Mouse (Mus musculus) cerebellum, adult 11-12 months (tissue): ENCODE measurements at regions not wholly inside any gene's neighbourhood (a gene's known extent, or its start where the extent isn't known, plus 50 kb on each side); places are given as distances from the start of the nearest gene placed in this dataset.

Experiments used
- DNase-seq: peaks from one replicate; pipeline ENCODE4 v3.0.0; 2022

DNA sequence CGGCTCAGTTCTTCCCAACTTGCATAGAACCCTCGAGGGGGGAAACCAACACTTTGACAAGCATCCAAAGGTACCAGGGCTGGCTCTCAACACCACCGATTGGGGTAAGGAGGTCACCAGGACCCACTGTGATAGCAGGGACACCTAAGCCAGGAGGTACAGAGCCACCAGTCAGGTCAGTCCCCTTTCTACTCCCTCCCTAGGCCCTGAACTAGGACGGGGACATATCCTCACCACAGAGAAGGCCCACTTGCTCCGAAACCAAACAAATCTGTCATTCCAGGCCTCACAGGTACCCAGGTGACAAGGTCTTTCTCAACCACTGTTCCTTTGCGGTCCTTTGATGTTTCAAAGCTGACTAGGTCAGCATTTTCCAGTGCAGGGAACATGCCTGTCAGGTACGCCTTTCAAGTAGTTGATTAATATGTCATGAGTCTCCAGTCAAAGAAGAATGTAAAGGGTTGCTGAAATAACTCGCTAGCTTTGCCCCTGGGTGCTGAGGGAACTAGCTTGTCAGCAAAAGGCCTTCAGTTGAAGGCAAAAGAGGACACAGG is 95.4 kb downstream of the Zfp36l1 start:
- DNase-seq: no peak

DNA sequence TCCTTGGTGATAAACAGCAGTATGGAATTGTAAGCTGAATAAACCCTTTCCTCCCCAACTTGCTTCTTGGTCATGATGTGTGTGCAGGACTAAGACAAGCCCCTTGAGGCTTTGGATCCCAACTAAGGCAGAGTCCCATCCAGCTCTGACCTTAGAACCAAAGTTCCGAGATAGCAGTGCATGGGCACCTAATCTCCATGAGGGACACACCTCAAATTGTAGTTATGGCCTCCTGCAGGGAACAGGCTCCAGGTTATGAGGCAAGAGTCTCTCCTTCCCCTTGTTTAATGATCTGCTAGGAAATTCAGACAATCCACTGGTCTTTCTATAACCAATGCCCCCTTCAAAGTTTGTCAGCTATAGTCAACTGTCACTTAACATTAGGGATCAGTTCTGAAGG is 96.9 kb downstream of the Zfp36l1 start:
- DNase-seq: no peak

DNA sequence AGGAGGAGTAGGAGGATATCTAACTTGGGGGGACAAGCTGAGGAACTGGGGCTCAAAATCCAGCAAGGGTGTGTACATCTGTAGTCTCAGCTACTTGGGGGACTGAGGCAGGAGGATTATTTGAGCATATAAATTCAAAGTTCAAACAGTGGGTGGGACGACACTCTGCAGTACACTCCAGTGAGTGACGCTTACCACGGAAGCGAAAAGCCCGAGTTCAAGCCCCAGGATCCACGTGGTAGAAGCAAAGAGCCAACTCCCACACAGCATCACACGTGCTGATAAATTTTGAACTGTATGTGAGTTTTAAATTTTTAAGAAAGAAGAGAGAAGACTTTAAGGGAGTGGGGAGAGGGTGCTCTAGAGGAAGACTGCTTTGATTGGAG is 98.2 kb downstream of the Zfp36l1 start:
- no peak for DNase-seq

DNA sequence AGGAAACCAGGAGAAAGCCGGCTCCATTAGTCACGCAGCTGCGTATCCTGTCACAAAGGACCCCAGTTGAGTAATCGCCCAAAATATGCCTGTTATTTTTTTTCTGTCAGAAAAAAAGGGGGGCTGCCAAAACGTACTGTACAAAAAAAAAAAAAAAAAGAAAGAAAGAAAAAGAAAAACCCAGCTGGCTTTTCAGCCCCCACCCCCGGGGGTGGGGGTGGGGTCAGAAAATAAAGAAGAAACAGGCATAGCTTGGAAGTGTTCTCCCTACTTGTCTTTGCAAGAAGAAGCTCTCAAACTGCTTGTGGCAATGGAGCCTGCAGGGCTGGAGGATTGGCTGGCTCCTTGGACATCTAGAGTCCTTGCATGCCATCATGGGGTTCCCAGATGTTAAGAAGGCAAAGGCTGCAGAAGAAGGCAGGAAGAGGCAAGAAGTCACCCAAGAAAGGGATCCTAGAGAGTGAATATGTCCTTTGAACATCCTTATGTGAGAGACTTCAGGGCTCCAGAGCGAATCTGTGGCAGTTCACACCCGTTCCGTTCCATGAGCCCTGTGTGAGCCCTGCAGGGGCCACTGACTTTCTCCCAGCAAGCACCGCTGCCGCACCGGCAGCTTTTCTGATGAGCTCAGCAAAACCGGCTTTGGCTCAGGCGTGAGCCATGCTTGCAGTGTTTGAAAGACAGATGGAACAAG is 98.8 kb downstream of the Zfp36l1 start:
- no peak for DNase-seq

DNA sequence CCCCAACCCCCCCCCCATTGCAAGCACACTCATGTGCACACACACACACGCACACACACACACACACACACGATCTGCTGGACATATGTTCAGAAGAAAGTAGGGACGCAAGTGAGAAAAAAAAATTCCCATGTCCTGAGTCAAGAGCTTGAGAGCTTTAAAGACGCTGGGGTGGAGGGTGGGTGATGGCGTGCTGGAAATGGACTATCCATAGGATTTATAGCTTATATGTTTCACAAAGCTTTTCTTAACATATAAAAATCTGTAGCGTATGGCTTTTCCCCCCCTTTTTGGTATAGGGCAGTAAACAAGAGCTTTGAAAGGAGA is 99.3 kb downstream of the Zfp36l1 start:
- no peak for DNase-seq

DNA sequence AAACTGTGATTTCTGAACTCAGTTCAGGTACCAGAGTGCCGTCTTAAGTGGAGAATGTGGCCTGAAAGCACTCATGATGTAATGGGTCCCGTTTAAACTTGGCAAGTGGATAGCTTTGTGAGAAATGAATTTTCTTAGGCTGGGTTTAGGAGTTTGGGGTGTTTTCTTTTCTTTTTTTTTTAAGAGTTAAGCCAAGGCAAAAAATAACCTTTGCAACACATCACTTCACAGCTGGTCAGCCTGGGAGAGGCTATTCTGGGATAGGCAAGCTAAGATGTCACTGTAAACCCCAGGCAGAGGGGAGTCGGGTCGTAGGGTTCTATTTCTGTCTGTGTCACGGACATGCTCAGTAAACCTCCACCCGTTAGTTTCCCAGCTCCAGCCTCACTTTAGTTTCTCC is 100.9 kb downstream of the Zfp36l1 start:
- no peak for DNase-seq

DNA sequence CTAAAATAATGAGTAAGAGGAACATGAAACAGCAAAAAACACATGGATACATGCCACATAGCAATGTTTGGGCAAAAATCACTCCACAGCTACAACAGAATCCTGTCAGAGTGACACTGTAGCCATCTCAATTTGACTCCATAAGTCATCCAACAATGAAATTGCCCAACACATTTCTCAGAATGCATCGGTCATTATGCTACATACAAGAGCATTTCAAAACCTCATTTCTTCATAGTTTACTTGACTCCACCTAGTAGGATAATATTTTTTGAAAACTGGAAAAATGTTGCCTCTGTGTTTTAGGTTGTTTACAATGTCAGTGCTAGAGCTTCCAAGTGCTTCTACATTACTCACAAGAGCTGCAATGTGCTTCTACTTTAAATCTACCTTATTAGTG is 101.9 kb downstream of the Zfp36l1 start:
- DNase-seq: no peak

DNA sequence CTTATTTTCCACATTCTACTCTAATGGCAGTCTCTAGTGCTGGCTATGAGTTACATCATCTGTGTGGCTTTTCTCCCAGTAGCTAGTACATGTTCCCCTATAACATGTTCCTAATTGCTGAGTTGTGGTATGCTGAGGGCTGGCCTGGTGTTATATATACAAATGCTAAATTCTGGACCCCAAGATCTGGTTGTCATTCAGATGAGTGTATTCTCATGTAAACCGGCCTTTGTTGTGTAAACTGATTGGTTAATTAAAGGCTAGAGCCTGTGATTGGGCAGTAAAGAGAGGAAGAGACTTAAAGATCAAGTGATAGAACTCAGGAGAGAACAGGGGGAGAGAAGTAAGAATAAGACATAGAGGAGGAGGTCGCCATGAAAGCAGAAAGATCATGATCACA is 102.6 kb downstream of the Zfp36l1 start:
- no peak for DNase-seq

DNA sequence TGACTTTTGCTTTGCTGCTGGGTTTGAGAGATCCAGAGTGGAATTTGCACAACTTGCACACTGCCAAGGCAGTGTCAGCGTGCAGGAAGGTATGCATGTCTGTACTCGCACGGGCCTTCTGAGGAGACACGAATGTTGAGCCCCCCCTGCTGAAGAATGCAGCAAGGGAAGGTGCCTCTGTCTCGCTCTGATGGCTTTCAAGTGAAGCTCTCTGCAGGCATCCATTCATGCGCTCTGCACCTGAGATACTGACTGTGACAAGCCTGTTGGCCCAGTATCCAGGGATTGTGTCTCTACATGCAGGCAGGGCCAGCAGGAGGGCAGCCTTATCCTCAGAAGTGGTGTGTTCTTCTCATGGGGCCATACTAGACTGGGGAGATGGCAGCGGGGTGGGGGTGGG is 105.0 kb downstream of the Zfp36l1 start:
- no peak for DNase-seq

DNA sequence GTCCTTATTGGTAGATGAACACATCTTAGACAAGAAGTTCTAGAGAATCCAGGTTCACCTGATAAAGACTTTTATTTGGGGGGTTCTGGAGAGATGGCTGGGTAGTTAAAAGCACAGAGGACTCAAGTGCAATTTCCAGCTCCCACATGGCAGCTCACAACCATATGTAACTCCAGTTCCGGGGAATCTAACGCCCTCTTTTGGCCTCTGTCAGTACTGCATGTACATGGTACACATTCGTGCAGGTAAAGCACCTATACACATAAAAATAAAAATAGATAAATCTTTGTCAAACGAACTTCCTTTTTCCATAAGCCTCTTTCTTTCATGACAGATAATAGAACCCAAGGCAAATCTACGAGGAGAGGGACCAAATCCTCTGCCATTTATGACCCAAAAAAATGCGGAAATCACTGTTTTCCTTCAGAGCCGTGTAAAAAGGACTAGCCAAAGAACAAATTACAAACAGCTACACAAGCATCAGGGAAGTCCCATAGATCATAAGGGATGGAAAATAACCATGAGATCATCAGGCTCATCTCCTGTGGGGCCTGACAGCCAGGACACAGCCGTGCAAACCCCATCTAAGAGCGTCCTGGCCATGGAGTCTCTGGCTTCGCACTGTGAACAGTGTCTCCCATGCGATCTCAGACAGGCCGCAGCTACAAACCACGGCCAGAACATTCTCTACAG is 107.4 kb downstream of the Zfp36l1 start:
- no peak for DNase-seq

DNA sequence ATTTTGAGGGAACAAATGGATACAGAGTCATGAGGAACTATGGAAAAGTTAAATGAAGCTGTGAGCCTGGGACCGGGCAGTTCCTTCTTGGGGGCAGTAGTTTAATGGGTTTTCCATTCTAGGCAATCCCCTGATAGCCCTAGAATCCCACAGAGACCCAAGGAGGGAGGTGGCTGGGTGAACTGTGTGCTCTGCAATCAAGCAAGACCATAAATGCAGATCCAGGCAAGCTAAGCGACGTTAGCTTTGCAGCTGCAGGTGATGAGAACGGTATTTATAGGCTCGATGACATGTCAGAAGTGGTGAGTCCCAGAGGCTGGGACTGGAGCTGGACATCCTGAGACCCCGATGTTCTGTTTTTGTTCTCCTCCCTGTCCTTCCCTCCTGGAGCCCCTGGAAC is 108.2 kb downstream of the Zfp36l1 start:
- DNase-seq: no peak

DNA sequence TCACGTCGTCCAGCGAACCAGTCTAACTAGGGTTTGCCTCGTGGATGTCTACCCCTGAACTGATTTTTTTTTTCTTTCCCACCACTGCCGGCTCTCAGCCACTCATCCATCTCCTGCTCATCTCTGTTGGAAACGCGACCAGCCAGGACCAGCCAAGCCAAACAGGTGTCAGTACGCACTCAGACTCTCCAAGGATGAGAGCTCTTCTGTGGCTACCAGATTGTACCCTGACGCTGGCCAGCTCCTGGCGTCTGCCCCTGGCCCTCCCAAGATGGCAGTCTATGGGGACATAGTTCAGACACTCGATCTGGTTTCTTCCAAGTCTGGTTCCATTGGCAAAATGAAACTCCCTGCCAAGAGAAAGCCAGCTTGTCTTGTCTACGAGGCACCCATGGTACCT is 109.3 kb downstream of the Zfp36l1 start:
- no peak for DNase-seq

DNA sequence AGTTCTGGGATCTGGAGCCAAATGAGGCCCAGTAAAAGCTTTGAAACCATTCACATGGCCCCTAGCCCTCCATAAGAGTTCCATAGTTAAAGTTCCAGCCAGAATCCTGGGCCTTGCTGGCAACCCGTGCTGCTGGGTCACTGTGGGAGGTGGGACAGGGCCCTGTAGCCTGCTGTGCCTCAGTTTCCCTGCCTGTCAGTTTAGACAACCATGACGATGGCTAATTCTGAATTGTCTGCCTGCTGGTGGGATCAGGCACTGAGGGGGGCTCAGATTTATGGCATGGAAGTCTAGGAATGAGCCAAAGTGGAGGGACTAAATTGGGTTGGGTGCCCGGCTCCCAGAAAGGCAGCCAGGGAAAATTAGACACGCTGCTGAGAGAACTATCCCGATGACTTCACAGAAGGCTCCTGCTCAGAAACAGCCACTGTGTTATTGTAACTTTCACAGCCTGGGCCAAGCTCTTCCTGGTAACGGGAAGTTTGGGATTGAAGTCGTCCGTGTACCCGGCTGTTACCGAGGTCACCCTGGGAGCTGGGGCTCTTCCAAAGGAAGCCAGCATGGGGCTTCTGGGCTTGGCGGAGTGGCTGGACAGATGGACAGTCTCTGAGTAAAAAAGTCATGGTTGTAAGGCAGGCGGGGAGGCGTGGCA is 110.2 kb downstream of the Zfp36l1 start:
- peak; percentile 31 for DNase-seq

DNA sequence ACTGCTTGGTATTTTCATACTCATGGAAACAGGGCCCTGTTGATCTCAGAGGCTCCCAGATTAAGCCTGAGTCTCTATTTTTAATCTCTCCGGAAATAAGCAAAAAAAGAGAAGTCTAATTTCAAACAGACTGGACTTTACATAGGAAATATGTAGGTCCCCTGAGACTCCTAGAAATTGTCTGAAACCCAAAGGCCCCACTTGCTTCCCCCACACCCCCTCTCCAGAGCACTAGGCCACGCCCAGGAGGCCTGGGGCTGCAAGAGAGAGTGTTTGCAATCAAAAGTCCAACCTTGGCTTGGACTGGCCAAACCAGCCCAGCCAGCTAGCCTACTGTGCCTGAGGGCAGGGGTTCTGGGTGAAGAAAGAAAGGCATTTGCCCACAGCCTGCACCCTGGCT is 111.0 kb downstream of the Zfp36l1 start:
- DNase-seq: no peak

DNA sequence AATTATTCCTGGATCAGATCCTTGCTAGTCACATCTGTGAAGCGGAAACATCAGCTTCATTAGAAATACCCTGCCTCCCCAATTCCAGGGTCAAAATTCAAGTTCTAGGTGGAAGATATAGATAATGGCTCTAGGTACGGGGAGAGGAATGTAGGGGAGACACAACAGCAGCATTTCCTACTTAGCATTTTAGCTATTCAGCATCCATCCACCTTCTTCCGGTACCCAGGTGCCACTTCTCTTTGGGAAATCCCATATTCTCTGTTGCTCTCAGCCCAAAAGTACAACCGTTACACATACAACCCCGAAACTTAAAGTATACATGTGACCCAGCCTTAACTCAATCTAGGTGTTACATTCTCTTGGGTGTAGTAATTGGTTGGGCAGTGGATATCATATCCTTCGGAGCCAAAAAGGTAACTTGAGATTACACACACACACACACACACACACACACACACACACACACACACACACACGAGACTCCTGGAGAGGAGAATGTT is 112.9 kb downstream of the Zfp36l1 start:
- DNase-seq: no peak

DNA sequence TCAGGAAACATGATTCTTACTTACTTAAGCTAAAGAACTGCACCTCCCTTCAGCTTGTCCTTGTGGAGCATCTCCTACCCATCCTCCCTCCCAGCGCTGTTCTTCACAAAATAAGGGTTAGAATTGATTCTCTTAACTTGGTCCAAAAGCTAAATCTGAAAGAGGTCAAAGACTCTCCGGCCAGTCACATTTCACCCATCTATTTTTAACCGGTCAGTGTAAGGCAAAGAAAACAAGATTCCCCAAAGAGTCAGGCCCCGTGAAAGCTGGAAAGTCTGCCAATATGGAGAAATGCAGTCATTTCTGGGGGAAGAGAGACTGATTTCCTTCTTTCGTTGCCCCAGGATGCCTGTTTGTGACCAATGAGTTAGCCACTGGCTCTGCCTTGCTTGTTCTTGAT is 114.0 kb downstream of the Zfp36l1 start:
- no peak for DNase-seq

DNA sequence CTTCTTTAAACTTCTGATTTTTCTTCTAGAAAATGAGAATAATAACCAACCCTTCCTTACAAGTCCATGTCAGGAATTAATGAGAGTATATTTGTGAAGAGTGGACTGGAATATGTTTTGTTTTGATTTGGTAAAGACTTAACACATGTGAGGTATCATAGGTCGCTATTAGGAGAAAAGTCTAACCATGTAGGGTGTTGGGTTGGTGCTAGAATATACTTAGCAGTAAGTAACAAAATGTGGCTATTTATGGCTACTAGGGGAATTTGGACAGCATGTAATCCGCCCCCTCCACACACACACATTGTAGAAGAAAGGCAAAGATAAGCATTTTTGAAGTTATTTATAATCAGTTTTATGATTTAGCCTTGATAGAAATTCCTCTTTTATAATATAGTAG is 114.5 kb downstream of the Zfp36l1 start:
- no peak for DNase-seq

DNA sequence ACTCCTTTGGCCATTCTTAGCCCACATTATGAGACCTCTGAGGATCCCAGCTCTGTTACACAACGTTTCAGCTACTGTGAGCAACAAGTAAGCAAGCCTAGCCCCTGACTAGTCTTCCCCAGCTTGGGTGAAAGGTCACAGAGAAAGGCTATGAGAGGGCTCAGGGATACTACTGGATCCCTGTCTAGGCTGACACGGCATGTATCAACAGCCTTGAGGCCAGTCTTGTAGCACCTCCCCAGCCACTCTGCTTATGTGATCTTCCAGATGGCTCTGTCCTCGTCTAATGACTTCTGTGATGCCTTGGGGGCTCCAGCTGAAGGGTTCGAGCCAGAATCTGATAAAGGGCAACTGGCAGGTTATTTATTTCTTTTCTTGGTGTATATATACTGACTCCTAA is 115.6 kb downstream of the Zfp36l1 start:
- no peak for DNase-seq

DNA sequence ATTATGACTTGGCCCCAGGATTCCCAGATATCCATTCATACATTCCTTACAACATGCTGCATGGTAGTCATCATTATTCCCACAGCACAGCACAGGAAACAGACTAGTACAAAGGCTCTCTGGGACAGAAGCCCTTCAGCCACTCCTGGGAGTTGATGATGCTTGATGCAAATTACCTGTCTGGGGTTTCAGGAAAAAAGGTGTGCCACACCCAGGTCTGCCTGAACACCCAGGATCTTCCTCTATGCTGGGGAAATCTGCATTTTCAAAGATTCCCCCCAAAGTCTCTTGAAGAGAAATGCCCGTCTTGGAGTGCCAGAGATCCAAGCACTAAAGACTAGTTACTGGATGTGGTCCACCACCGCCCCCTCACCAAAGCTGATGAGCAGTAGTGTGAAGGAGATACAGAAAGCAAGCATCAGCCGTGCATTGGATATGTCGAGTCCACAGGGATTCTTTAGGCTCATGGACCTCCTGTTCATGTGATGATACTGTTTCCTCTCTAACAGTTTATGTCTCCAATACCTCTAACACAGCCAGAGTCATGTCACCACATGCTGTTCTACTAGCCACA is 117.2 kb downstream of the Zfp36l1 start:
- no peak for DNase-seq

DNA sequence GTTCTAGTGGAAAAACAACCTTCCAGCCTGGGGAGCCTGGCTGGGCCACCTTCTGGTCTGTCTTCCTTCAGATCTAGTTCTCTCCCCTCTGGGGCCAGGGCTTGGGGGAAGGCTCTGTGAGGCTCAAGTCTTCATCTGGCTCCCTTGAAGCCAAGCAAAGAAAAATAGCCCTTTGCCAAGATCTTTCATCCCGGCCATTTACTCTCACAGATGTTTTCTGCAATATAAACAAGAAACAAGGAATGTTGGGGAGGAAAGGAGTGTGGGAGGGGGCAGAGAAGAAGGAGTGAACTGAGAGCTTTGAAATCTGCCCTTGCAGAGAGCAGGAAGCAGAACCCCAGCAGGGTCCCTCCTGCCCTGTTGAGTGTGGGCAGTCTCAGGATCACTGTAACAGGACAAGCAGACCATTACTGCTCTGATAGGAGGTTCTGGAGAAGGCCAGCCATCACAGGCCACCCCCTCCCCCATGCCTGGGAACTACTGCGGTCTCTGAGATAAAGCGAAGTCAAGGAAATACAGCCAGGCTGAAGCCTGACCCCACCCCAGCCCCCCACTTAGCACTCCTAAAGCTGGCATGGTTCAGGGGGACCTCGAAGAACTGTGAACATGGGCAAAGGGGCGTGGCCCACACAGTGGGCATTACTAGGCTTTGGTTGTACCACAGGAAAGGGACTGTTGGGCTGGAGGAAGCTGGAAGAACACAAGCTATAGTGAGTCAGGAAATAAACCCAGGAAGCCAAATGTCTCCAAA is 118.8 kb downstream of the Zfp36l1 start:
- no peak for DNase-seq

DNA sequence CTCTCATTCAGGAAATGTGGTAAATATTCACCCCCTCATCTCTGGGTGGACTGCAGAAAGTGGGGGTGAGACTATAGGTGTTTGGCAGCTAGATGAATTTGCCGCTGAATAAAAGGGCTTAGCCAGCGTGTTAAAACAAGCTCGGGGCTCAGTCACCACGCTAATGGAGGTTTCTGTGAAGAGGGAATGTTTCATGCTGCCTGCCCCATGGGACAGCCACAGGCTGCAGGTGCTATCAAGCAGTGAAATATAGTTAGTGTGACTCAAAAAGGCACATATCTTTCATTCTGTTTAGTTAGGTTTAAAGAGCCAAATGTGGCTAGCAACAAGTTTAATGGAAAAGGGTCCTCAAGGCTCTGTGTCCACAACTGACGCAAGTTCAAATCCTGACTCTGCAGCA is 121.5 kb downstream of the Zfp36l1 start:
- DNase-seq: no peak

DNA sequence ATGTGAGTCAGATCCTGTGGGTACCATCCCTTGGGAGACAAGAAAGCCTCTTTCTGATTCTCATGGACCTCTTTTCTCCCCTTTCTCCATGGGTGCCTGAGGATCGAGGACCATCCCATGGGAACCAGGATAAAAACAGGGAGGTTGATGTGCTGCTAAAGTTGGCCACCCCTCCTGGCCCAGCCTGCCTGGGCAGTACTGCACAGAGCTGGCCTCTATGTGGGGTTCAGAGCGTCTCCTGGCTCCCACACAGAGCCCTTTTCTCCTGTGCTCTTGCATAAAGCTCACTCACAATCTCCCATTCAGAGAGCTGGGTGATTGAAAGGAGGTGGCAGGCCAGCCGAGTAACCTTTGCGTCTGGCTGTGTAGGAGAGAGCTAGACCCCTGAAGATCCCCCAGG is 122.1 kb downstream of the Zfp36l1 start:
- no peak for DNase-seq

DNA sequence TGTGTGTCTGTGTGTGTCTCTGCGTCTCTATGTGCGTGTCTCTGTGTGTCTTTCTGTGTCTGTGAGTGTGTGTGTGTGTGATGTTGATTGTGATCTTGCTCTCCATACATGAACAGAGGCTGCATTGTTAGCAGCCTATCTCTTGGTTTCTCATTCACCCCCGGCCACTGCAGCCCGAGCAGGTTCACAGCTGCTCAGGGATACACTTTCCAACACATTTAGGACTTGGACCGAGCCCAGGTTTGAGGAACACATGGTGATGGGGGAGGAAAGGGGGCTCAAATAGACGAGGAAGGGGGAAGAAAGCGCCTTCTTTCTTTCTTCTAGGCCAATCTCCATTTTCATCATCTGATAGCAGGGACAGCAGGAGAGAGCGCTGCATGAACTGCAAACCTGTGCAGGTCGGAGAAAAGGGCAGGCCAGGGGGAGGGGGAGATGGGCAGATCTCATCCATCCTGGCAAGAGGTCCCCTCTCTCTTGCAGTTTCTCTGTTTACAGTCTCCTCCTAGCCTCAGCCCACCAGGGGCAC is 123.2 kb downstream of the Zfp36l1 start:
- no peak for DNase-seq
